Mouse (Mus musculus): ENCODE measurements around the gene Kars. TPM values are rescaled to one million over a fixed set of nuclear protein-coding genes. Genes with fewer than 3 reads are reported as not detected.

Gene Kars
- 100 to 1,000 TPM; 147 to 171 (median 151) TPM for polyA plus RNA-seq (2017; shearing (Covaris generic))

DNA sequence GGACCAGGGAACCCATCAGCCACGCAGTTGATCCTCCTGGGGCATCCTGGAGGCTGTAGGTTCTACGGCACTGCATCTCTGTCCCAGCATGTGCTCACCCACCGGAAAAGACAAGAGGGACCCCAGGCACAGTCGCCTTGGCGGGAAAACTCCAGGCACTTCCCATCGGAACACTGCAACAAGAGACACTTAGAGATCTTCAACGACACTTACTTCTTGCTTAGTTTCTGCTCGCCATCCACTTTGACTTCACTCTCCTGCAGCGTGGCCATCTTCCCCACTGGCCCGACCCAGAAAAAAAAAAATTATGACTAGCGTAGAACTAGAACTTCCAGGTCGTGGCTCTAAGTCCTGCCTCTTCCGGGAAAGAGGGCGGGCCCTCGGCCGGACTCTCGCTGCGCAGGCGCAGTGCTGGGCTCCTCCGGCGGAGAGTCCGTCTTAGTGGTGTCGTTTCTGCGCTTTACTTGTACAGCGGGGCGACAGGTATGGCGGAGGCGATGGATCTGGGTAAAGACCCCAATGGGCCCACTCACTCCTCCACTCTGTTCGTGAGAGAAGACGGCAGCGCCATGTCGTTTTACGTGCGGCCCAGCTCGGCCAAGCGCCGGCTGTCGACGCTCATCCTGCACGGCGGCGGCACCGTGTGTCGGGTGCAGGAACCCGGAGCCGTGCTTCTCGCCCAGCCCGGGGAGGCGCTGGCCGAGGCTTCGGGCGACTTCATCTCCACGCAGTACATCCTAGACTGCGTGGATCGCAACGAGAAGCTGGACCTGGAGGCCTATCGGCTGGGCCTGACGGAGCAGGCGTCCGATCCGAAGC is at the start of gene Kars, which contains the start of gene Terf2ip:
Gene Kars, minus strand, starts transcription at position 327 of the 819 bp plus-strand sequence.
Gene Terf2ip, plus strand, starts transcription at position 402 of the 819 bp plus-strand sequence.
- ATAC-seq, result peak; percentile 91

- no peak for ATAC-seq
Measured at GRCm38 (mm10) chr8:112054456-112054855, 43.3 kb upstream of the Kars start.

DNA sequence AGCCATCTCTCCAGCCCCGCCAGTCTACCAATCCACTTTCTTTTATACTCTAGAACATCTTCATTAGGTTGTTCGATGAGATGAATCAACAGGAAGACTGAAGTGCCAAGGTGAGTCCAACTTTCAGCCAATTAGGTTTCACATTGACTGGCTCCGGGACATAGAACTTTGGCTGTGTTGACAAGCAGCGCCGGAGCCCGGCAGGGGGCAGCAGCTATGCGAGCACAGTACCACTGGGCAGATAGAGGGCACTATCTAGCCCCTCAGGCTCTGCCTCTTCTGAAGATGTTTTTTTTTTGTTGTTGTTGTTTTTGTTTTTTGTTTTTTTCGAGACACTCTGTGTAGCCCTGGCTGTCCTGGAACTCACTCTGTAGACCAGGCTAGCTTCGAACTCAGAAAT is 40.4 kb upstream of the Kars start:
- no peak for ATAC-seq

GRCm38 (mm10) chr8:112049984-112050383 is 38.9 kb upstream of the Kars start:
- no peak for ATAC-seq

DNA sequence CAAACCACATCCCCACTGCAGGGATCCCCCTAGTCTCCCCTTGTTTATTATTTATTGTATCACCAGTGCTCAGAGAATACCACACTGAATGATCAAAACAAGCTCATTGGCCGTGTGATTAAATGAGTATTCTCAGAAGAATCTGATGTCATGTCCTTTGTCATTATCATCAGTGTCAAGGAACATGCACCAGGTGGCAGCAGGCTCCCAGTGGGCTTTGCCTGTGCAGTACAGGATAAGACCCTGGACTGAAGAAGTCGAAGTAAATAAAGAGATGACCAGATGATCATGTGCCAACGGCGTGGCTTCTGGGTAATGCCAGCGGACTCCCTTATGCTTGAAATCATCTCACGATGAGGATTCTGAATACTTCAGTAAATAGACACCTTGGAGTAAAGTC is 37.2 kb upstream of the Kars start:
- no peak for ATAC-seq

DNA sequence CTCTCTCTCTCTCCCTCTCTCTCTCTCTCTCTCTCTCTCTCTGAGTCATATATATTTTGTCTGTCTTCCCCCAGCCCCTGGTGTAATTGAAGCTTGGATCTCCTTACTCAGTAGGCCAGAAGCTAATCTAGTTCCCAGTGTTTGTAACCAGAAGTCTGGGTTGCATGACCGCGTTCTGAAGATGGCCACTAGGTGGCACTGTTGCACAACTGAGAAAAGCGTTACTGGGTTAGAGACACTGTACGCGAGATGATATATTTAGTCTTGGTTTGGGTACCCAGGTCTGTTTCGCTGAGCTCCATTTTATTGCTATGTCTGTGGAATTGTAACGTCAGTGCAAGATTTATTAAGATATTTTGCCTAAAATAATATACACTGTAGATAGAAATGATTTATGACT is 34.8 kb upstream of the Kars start:
- peak; percentile 60 for ATAC-seq

DNA sequence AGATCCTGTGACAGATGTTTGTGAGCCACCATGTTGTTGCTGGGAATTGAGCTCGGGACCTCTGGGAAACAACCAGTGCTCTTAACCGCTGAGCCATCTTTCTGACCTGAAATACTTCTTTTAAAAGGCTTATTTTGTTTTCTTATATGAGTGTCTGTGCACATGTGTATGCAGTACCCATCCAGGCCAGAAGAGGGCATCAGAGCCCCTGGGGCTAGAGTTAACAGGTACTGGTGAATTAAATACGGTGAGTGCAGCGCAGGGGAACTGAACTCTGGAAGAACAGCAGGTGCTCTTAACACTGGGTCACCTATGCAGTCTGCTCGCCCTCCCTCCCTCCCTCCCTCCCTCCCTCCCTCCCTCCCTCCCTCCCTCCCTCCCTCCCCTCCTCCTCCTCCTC is 34.1 kb upstream of the Kars start:
- no peak for ATAC-seq

GRCm38 (mm10) chr8:112037521-112037920 is 26.4 kb upstream of the Kars start:
- no peak for ATAC-seq

DNA sequence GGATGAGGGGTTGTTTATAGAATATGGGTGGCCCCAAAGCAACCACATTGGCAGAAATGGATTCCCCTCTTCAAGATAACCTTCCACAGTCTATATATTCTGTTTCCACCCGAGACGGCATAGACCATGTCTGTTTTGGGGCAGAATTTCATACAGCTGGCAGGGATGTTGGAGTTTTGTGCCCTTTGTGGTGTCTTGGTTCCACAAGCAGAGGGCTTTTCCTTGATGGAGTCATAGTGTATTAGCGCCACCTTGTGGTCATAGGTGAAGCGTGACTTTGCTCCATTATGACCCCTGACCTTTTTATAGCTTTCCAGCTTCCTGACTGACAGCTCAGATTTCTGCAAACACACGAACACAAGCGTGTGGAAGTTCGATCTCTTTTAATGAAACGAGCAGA is 23.5 kb upstream of the Kars start:
- peak; percentile 87 for ATAC-seq

DNA sequence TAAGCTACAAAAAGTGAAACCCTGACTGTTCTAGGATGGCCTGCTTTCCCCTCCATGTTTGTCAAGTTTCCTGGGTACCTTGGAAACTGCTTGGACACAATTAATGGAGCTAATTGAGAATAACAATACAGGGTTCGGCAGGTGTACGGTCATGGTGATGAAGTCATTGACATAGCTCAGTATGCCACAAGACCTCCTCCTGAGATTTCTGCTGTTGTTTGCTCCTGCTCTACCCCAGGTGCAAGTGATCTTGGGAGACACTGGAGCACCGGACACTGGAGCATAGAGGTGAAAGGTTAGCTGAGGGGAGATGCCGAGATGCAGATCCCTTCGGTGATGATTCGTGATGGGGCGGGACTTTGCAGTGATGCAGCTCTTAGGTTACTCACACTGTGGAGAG is 21.9 kb upstream of the Kars start:
- no peak for ATAC-seq

GRCm38 (mm10) chr8:112030663-112031062 is 19.5 kb upstream of the Kars start:
- no peak for ATAC-seq

DNA sequence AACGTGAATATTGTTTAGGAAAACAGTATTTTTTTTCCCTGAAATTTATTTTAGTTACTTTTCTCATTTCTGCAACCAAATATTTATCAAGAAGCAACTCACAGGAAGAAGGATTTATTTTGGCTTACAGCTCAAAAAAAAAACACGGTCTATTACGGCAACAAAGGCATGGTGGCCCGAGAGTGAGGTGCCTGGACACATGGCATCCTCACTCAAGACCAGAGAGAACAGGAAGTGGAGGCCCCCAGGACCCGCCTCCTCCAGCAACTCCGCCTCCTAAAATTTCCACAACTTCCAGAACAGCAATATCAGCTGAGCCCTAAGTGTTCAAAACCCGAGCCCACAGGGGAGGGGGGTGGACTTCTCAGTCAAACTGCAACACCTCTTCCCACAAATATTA is 18.3 kb upstream of the Kars start:
- no peak for ATAC-seq

- no peak for ATAC-seq
Measured at GRCm38 (mm10) chr8:112014936-112015335, 3.8 kb upstream of the Kars start, which contains the start of gene Gm6793. Gene Gm6793 (minus strand): TSS chr8:112015036.

DNA sequence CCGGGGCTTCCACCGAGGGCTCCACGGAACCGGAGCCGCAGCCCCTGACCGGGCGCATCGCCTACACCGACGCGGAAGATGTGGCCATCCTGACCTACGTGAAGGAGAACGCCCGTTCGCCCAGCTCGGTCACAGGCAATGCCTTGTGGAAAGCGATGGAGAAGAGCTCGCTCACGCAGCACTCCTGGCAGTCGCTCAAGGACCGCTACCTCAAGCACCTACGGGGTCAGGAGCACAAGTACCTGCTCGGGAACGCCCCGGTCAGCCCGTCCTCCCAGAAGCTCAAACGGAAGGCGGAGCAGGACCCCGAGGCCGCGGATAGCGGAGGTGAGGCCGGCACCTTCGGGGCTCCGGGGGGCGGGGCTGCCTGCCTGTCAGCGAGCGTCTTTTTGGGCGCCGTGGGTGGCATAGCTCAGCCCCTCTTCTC is 706 bp upstream of the Kars start:
- peak; percentile 31 for ATAC-seq

DNA sequence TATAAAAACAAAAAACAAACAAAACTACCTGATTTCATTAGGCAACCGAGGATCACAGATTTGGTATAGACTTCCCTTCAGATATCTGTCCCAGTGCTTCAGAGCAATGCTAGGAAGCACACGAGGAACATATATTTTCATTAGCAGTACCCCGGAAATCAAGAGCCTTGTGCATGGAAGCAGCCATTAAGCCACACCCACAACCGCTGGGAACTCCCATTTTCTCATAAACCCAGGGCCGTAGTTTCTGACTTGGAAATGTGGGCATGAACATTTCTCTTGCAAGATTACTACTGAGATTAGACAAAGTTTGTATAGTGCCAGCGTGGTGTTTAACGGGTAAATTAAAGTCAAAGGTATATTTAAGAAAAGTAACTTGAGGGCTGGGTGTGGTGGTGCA is 1.6 kb downstream of the Kars start:
- ATAC-seq, result no peak

GRCm38 (mm10) chr8:112007669-112008068 is 3.5 kb downstream of the Kars start:
- no peak for ATAC-seq

DNA sequence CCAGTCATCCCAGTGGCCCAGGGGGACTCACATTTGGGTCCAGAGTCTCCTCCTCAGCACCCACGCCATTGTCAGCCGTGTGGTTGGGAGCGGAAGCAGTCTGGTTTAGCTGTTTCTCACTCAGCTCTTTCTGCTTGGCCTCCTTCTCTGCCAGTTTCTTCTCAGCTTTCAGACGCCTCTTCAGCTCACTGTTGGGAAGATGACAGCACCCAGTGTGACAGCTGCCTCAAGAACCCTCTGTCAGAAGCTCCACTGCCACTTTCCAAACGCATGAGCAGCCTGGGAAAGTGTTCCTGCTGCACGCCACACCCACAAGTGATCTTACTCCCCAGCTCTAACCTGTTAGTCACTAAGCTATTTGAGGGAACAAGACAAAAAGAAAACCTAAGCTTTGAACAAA is 5.5 kb downstream of the Kars start:
- no peak for ATAC-seq

GRCm38 (mm10) chr8:112004754-112005153 is 6.4 kb downstream of the Kars start:
- ATAC-seq, result no peak

DNA sequence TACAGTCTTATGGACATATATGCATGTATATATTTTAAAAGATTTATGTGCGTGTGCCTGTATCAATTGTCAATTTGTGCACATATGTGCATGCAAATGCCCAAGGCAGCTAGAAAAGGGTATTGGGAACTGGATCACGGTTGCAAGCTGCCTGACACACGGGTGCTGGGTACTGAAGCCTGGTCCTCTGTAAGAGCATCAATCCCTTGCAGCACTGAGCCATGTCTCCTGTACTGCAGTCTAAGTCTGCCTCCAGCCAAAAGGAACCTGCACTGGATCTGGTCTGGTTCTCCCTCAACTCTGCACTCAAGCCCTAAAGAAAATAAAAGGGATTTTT is 18.5 kb downstream of the Kars start:
- no peak for ATAC-seq

- peak; percentile 98 for ATAC-seq
Measured at GRCm38 (mm10) chr8:111992013-111992702, 19.0 kb downstream of the Kars start, which contains the start of gene Adat1. Gene Adat1 (minus strand): TSS chr8:111992302.

- ATAC-seq, result no peak
Measured at GRCm38 (mm10) chr8:111991278-111991677, 19.8 kb downstream of the Kars start.

DNA sequence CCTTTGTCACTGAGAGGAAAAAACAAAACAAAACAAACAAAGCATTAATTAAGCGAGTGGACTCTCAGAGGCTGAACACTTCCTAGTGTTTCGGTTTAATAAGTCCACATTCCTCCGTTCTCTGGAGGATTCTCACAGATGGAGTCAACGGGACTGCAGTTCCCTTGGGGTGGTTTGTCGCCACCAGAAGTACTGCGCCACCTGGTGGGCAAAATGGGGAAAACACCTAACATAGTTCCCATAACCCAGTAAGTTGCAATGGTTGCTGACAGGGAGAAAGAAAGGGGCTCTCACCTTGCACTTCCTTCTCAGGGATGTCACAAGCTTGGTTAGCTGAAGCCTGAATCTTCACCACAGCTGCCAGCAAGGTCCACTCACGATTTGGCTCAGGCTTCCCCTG is 21.2 kb downstream of the Kars start:
- ATAC-seq, result peak; percentile 58

DNA sequence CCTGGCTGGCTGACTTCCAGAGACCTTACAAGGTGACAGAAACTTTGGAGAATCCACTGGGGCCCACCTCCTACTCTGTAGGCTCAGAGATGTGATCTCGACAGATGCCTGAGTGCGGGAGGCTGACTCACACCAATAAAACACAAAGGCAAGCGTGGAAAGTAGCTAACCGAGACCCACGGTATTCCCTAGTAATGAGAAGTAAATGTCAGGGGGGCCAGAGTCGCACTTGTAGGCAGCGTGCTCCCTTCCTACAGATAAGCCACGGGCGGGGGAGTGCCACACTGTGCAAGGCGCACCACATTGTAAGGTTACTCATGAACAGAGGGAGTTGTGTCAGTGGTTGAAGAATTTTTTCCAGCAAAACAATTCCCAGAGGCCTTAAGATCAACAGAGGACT is 26.6 kb downstream of the Kars start:
- ATAC-seq, result no peak

GRCm38 (mm10) chr8:111982116-111982515 is 29.0 kb downstream of the Kars start:
- no peak for ATAC-seq

Data from inflammation-experienced regulatory T-cells, adult 6 months (primary cell).